Mouse (Mus musculus) stomach, postnatal 0 days (tissue): ENCODE results near the gene Slc4a1.

Experiments used
- CTCF ChIP-seq: IDR thresholded peaks from 2 replicates; pipeline ENCODE4 v1.5.1; 2016; ENCODE audit warnings: antibody characterized with exemption, low read depth, mild to moderate bottlenecking, moderate library complexity
- EP300 ChIP-seq: optimal IDR thresholded peaks from 2 replicates; pipeline ENCODE3; 2016; ENCODE audit warnings: antibody characterized with exemption

GRCm38 (mm10) chr11:102305359-102305758 is 60.6 kb downstream of the Slc4a1 start:
- TF ChIP-seq CTCF = no peak
- TF ChIP-seq EP300 = no peak
